Mouse (Mus musculus) limb, embryonic 13.5 days (tissue): ENCODE data around the gene Nudt3. TPM values are rescaled to one million over a fixed set of nuclear protein-coding genes. Genes with fewer than 3 reads are reported as not detected.
A peak's percentile ranks its signal among the peaks of the same experiment; 100 is the strongest.

ENCODE experiments used
- ATAC-seq: fragments of 200-750 bp; cut with Nextera tagmentation; 2 replicates; pipeline ENCODE4 v1.8.0; 2017; ENCODE audit warnings: low read depth, moderate number of reproducible peaks, moderate TSS enrichment; ENCODE audit not compliant: low FRiP score
- H3K27ac ChIP-seq: fragments of 300-500 bp; sonication (generic); 2 replicates; pipeline ENCODE4 v1.5.1; 2015; ENCODE audit warnings: inconsistent platforms, mild to moderate bottlenecking, moderate library complexity
- H3K27me3 ChIP-seq: fragments of 300-500 bp; sonication (generic); 2 replicates; pipeline ENCODE4 v1.6.1; 2015; ENCODE audit warnings: mild to moderate bottlenecking, inconsistent platforms
- H3K36me3 ChIP-seq: fragments of 300-500 bp; sonication (generic); 2 replicates; pipeline ENCODE4 v1.6.1; 2015; ENCODE audit warnings: inconsistent platforms, mild to moderate bottlenecking, moderate library complexity
- H3K4me1 ChIP-seq: fragments of 300-500 bp; sonication (generic); 2 replicates; pipeline ENCODE4 v1.6.1; 2015; ENCODE audit warnings: inconsistent platforms
- H3K4me2 ChIP-seq: fragments of 300-500 bp; sonication (generic); replicated peaks from 2 replicates; pipeline ENCODE4 v1.6.1; 2015; ENCODE audit warnings: inconsistent platforms, mild to moderate bottlenecking, moderate library complexity
- H3K4me3 ChIP-seq: fragments of 300-500 bp; sonication (generic); 2 replicates; pipeline ENCODE4 v1.5.1; 2015; ENCODE audit warnings: moderate library complexity, mild to moderate bottlenecking, inconsistent platforms
- H3K9ac ChIP-seq: fragments of 300-500 bp; sonication (generic); 2 replicates; pipeline ENCODE4 v1.6.1; 2015; ENCODE audit warnings: mild to moderate bottlenecking, inconsistent platforms
- H3K9me3 ChIP-seq: fragments of 300-500 bp; sonication (generic); 2 replicates; pipeline ENCODE4 v1.6.1; 2016; ENCODE audit warnings: inconsistent platforms
- WGBS: fragments of 180-500 bp; shearing (Covaris S2); methylation state at CpG from one replicate; pipeline ENCODE4 v1.1.7; 2015; 5-methylcytosine and 5-hydroxymethylcytosine counted together
- polyA plus RNA-seq: library from polyadenylated mRNA; unstranded; fragments of >200 nt; fragmentation: Nextera tagmentation; extraction: Ambion mirVana; gene quantifications from 2 replicates; pipeline ENCODE4 v1.2.1, GENCODE M21; 2015

The Nudt3 gene
- polyA plus RNA-seq, 1 experiment from 2014 or later: 99.5 TPM

GRCm38 (mm10) chr17:27611519-27611884, 11.8 kb downstream of the Nudt3 start:
- Histone ChIP-seq H3K36me3 (peaks cover 29% of the 10 kb centered on the region), H3K9ac (peak overlapping the region; percentile 48; the same call in 1 of the 2 replicates), H3K4me2 (no peak overlapping the region), H3K9me3 (no peaks in the 10 kb centered on the region), H3K27ac (no peak overlapping the region), H3K4me3 (no peak overlapping the region), H3K27me3 (no peaks in the 10 kb centered on the region), H3K4me1 (peaks cover 36% of the 10 kb centered on the region)
- no peak for ATAC-seq
- WGBS: 52% methylated on average over 3 of the region's 3 CpGs

DNA sequence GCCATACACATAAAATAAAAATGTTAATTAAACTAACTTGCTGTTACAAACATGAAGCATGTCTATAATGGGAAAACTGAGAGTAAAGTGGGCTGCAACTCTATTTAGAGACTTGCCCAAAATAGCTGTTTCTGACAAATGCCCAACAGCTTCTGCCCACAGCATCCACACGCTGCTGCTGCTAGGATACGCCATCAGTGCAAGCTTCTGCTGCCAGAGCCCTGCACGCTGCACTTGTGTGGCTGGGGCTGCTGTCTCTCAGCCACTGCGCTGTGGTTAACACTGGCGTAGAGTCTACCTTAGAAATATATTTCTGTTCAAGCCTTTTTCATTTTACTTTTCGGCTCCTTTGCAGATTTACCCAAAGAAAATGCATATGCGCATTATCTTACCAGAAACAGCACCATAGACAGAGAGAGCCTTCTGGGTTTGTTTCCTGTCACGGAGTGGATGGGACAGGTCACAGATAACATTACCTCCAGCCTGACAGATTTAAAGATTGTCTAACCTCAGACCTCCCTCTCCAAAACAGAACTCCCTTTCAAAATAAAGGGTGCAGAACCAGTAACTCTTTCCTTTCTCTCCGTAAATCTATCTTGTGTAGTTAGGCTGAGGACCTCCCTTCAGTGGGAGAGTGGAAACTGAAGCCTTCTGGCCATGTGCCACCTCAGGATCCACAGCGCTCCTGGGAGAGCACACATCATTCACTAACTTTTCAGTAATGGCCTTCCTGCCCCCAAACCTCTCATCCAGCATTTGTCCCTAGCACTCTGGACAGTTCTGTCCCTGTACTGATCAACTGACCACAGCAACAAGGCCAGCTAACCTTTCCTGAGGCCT, 12.4 kb downstream of the Nudt3 start:
- Histone ChIP-seq H3K4me2 (no peak overlapping the region), H3K9me3 (no peaks in the 10 kb centered on the region), H3K27me3 (no peaks in the 10 kb centered on the region), H3K36me3 (peaks cover 27% of the 10 kb centered on the region), H3K4me3 (no peak overlapping the region), H3K4me1 (peaks cover 40% of the 10 kb centered on the region), H3K9ac (peak overlapping the region; percentile 48; the same call in 1 of the 2 replicates), H3K27ac (no peak overlapping the region; the same call in 1 of the 2 replicates)
- ATAC-seq: no peak
- WGBS: 81% methylated on average over 10 of the region's 10 CpGs

DNA sequence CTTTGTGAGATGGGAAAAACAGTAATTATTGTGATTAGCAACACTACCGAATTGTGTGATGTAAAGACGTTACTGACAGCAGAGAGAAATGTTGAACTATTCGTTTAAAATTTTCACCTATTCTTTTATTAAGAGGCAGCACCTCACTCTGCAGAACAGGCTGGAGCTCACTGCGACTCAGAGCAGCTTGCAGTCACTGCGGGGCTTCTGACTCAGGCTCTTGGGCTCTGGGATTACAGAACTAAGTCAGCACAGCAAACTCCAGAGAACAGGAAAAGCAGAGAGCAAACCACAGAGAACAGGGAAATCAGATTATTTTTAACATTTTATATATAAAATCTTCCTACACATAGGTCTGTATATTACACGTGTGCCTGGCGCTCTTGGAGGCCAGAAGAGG, 13.7 kb downstream of the Nudt3 start:
- ATAC-seq: no peak
- 79% methylated on average over 7 of the region's 7 CpGs for WGBS
- Histone ChIP-seq H3K27ac (no peak overlapping the region), H3K36me3 (peaks cover 27% of the 10 kb centered on the region), H3K9me3 (no peaks in the 10 kb centered on the region), H3K4me3 (no peak overlapping the region), H3K4me1 (peaks cover 43% of the 10 kb centered on the region), H3K9ac (no peak overlapping the region), H3K4me2 (no peak overlapping the region), H3K27me3 (no peaks in the 10 kb centered on the region)

- H3K27ac ChIP-seq: 0 out of 2 replicates have a peak overlapping the region, but pooled peaks have one; percentile 22
- H3K36me3 ChIP-seq: peaks cover 14% of the 10 kb centered on the region
- H3K9me3 ChIP-seq: no peaks in the 10 kb centered on the region
- H3K4me1 ChIP-seq: peaks cover 45% of the 10 kb centered on the region
- no peak overlapping the region for H3K4me2 ChIP-seq
- no peak overlapping the region for H3K4me3 ChIP-seq
- WGBS: 73% methylated on average over 21 of the region's 21 CpGs
- no peak for ATAC-seq
- H3K27me3 ChIP-seq: no peaks in the 10 kb centered on the region
- no peak overlapping the region for H3K9ac ChIP-seq
These were observed 19.6 kb downstream of the Nudt3 start for GRCm38 (mm10) chr17:27603522-27604234.

- Histone ChIP-seq H3K4me2 (no peak overlapping the region), H3K9ac (no peak overlapping the region), H3K27ac (no peak overlapping the region), H3K4me1 (peaks cover 45% of the 10 kb centered on the region), H3K9me3 (no peaks in the 10 kb centered on the region), H3K36me3 (peaks cover 10% of the 10 kb centered on the region), H3K4me3 (no peak overlapping the region), H3K27me3 (no peaks in the 10 kb centered on the region)
- ATAC-seq: no peak
- 89% methylated on average over 2 of the region's 2 CpGs for WGBS
These were observed 20.3 kb downstream of the Nudt3 start for GRCm38 (mm10) chr17:27603036-27603435.

DNA sequence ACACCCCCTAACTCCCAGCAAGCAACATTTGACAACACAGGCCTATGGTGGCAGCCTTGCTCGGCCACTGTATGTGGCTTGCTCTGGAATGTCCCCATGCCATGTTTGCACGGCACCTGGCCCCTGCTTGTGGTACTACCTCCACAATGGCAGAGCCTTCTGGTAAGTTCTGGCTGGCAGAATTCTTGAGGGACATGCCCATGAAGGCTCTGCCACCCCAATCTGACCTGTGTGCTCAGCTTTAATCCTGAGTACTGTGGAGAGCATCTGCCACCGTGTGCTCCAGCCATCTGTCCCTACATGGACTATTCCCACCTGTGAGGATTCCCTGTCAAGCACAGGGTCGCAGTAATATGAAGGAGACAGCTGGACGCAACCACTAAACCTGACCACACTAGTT, 22.4 kb downstream of the Nudt3 start:
- H3K4me1 ChIP-seq: peaks cover 52% of the 10 kb centered on the region
- no peak for ATAC-seq
- H3K36me3 ChIP-seq: peaks cover 14% of the 10 kb centered on the region
- H3K27ac ChIP-seq: no peak overlapping the region
- H3K27me3 ChIP-seq: no peaks in the 10 kb centered on the region
- WGBS: 72% methylated on average over 5 of the region's 5 CpGs
- no peak overlapping the region for H3K4me3 ChIP-seq
- no peaks in the 10 kb centered on the region for H3K9me3 ChIP-seq
- no peak overlapping the region for H3K4me2 ChIP-seq
- H3K9ac ChIP-seq: no peak overlapping the region

- no peak overlapping the region for H3K27ac ChIP-seq
- H3K4me1 ChIP-seq: peaks cover 51% of the 10 kb centered on the region
- peaks cover 20% of the 10 kb centered on the region for H3K36me3 ChIP-seq
- ATAC-seq: no peak
- 88% methylated on average over 3 of the region's 3 CpGs for WGBS
- no peak overlapping the region for H3K9ac ChIP-seq
- H3K4me3 ChIP-seq: no peak overlapping the region
- H3K9me3 ChIP-seq: no peaks in the 10 kb centered on the region
- no peaks in the 10 kb centered on the region for H3K27me3 ChIP-seq
- H3K4me2 ChIP-seq: no peak overlapping the region
These were observed 23.0 kb downstream of the Nudt3 start for GRCm38 (mm10) chr17:27600286-27600685.

- Histone ChIP-seq H3K27me3 (no peaks in the 10 kb centered on the region), H3K9ac (no peak overlapping the region; the same call in 1 of the 2 replicates), H3K27ac (peak overlapping the region; percentile 10; the same call in 1 of the 2 replicates), H3K36me3 (peaks cover 50% of the 10 kb centered on the region), H3K4me3 (no peak overlapping the region), H3K4me1 (peaks cover 20% of the 10 kb centered on the region), H3K9me3 (no peaks in the 10 kb centered on the region), H3K4me2 (no peak overlapping the region)
- 63% methylated on average over 21 of the region's 21 CpGs for WGBS
- ATAC-seq: no peak
These were observed 26.7 kb downstream of the Nudt3 start for GRCm38 (mm10) chr17:27596376-27597190.

GRCm38 (mm10) chr17:27595659-27596375, 27.5 kb downstream of the Nudt3 start:
- H3K27me3 ChIP-seq: no peaks in the 10 kb centered on the region
- H3K9ac ChIP-seq: no peak overlapping the region
- no peaks in the 10 kb centered on the region for H3K9me3 ChIP-seq
- peaks cover 13% of the 10 kb centered on the region; the same call in 1 of the 2 replicates for H3K4me1 ChIP-seq
- H3K4me3 ChIP-seq: no peak overlapping the region
- peaks cover 57% of the 10 kb centered on the region for H3K36me3 ChIP-seq
- 89% methylated on average over 15 of the region's 15 CpGs for WGBS
- H3K27ac ChIP-seq: 0 out of 2 replicates have a peak overlapping the region, but pooled peaks have one; percentile 16
- ATAC-seq: no peak
- H3K4me2 ChIP-seq: no peak overlapping the region

DNA sequence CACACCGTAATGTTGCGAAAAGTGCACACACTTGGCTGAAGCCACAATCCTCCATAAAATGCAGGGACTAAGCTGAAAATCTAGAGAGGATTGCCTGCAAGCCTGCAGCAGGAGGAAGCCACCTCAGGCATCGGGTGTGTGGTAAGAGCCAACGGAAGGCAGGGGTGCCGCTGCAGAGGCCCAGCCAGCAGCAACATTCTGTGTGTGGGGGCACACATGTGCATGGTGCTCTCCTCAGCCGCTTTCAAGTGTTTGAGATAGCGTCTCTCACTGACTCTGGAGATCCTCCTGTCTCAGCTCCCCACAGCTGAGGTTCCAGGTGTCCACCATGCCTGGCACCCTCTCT, 30.8 kb downstream of the Nudt3 start:
- ATAC-seq: no peak
- Histone ChIP-seq H3K4me1 (peaks cover 17% of the 10 kb centered on the region), H3K9ac (no peak overlapping the region), H3K4me2 (no peak overlapping the region), H3K4me3 (no peak overlapping the region), H3K9me3 (no peaks in the 10 kb centered on the region), H3K27ac (no peak overlapping the region), H3K36me3 (peaks cover 84% of the 10 kb centered on the region), H3K27me3 (no peaks in the 10 kb centered on the region)
- 98% methylated on average over 7 of the region's 7 CpGs for WGBS

DNA sequence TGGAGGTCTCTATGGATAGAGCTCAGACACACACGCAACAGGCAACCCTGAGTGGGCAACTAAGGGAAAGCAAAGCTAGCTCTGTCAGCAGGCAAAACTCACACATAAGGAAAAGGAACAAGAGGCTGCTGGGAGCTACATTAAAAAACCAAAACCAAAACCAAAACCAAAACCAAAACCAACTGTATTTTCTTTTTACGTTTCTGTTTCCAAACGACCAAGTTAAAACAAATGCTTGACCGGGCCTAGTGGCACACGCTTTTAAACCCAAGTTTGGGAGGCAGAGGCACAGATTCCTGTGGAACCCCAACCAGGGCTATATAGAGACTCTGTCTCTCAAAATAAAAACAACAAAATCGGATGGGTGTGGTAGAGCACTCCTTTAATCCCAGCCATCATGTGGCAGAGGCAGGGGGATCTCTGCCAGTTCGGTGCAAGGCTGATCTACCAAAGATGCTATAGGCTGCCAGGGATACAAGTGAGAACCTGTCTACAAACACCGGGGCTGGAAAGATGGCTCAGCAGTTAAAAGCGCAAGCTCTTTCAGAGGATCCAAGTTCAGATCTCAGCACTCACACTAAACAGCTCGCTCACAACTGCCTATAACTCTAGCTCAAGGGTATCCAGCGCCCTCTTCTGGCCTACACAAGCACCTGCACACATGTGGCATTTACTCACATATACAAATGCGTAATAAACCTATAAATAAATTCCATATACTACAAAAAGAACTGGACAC, 31.3 kb downstream of the Nudt3 start:
- Histone ChIP-seq H3K36me3 (peaks cover 90% of the 10 kb centered on the region), H3K27ac (no peak overlapping the region), H3K9ac (no peak overlapping the region), H3K9me3 (no peaks in the 10 kb centered on the region), H3K4me1 (peaks cover 20% of the 10 kb centered on the region), H3K27me3 (no peaks in the 10 kb centered on the region), H3K4me2 (no peak overlapping the region), H3K4me3 (no peak overlapping the region)
- no peak for ATAC-seq
- WGBS: 88% methylated on average over 12 of the region's 12 CpGs
